In genomic region chr7:25406468-25406867, GRCm38 (mm10) we compare ENCODE assay signal across 30 mouse cellular contexts. TPM values are rescaled to one million over a fixed set of nuclear protein-coding genes. Genes with fewer than 3 reads are reported as not detected.
DNase-seq lines count a peak whose midpoint lies in the region; ATAC-seq and TF ChIP-seq lines count a peak whose summit lies in the region.
"Had no signal": no experiment of that assay in that cellular context is flagged by ENCODE, and none has a peak within 500 bp of the region (broad histone marks: within the 10 kb centered on the region; RNA-seq: fewer than 3 reads in every experiment).

No protein-coding gene starts in this region.

- no peak for TF ChIP-seq POLR2A in myocyte (IDR thresholded peaks at IDR 0.05; ENCODE audit: insufficient read length, low read depth)

- H3K79me2 ChIP-seq in myocyte (ENCODE audit: control insufficient read depth, insufficient read depth): no peaks in the 10 kb centered on the region

- H3K4me2 ChIP-seq in myocyte (ENCODE audit: low read depth): no peak overlapping the region
- H3K4me2 ChIP-seq: embryonic facial prominence, embryonic 12.5 days; forebrain, embryonic 12.5 days had no signal

- peak; percentile 68 for ATAC-seq in granulocyte monocyte progenitor cell, adult 5-6 weeks (replicated peaks; ENCODE audit: poor library complexity, severe bottlenecking)
- ATAC-seq: activated CD4-positive, CD25-positive, alpha-beta regulatory T cell, adult 4 months; CD4-positive, CD25-positive, alpha-beta regulatory T cell, adult 4 months; forebrain, embryonic 14.5 days; forebrain, embryonic 16.5 days; Patski had no signal

- no peak overlapping the region for H3K4me3 ChIP-seq in myocyte
- H3K4me3 ChIP-seq: embryonic facial prominence, embryonic 10.5 days; embryonic facial prominence, embryonic 12.5 days; erythroblast, embryonic 14.5 days; forebrain, embryonic 10.5 days; forebrain, embryonic 12.5 days had no signal

- peak; percentile 53 for DNase-seq in lung, postnatal 36 days
- DNase-seq in lung, postnatal 4 days: no peak
- no peak for DNase-seq in embryo, embryonic 11 days
- no peak for DNase-seq in right cerebral cortex, postnatal 4 days
- DNase-seq: adrenal gland, adult 8-10 months; B cell, adult 2 months; cerebellum, adult 11 months; cerebellum, adult 18-20 months; cerebellum, adult 8-10 months; cerebellum, adult 9-11 months; cerebellum, postnatal 14 days; cerebellum, postnatal 36 days had no signal

- no peaks in the 10 kb centered on the region for H3K27me3 ChIP-seq in myocyte (ENCODE audit: control insufficient read depth, insufficient read depth, insufficient read length)
- H3K27me3 ChIP-seq: CH12.LX; embryonic facial prominence, embryonic 12.5 days; forebrain, embryonic 12.5 days; Patski had no signal

- H3ac ChIP-seq in myocyte (ENCODE audit: control insufficient read depth, insufficient read length): no peak overlapping the region

- H3K36me3 ChIP-seq in myocyte (ENCODE audit: control insufficient read depth, insufficient read depth): no peaks in the 10 kb centered on the region
- H3K36me3 ChIP-seq: embryonic facial prominence, embryonic 10.5 days; embryonic facial prominence, embryonic 12.5 days; forebrain, embryonic 10.5 days; forebrain, embryonic 12.5 days had no signal

TF ChIP-seq in myocyte, 11 proteins besides CTCF, POLR2A, EP300 and RAD21:
- TF ChIP-seq MYOG (IDR thresholded peaks at IDR 0.05; ENCODE audit: control insufficient read depth in 1 of 3, insufficient read depth in 1 of 3, insufficient read length in 2 of 3, low read depth in 2 of 3): no peak
- TF ChIP-seq CEBPB (IDR thresholded peaks at IDR 0.05; ENCODE audit: insufficient read depth, poor library complexity, severe bottlenecking): peak; percentile 57; the same call in 1 of the 2 replicates

RNA-seq across cellular contexts. Expression of gene Cxcl17, which starts 6.2 kb away (rescaled TPM):
- total RNA-seq in granulocyte monocyte progenitor cell, adult 5-6 weeks (2014; fragmentation: Nextera tagmentation): not detected in 2 replicates
- total RNA-seq in granulocyte monocyte progenitor cell, adult 5-6 weeks (2017): not detected in 2 replicates
- polyA plus RNA-seq in myocyte (2012; fragmentation: generic; extraction: Trizol): 0.06 TPM
- total RNA-seq: adrenal gland, adult 18-20 months; adrenal gland, adult 8-10 months; adrenal gland, postnatal 14 days; adrenal gland, postnatal 36 days; CH12.LX; common myeloid progenitor, adult 5-6 weeks; G1E had no signal
- polyA plus RNA-seq: activated CD4-positive, CD25-positive, alpha-beta regulatory T cell, adult 4 months; CD4-positive, CD25-positive, alpha-beta regulatory T cell, adult 4 months; erythroblast, embryonic 14.5 days; forebrain, embryonic 14.5 days; G1E had no signal

RNA-seq across cellular contexts. Expression of gene Lipe, which starts 8.0 kb away (rescaled TPM):
- 10.7 and 27.1 TPM in 2 replicates for total RNA-seq in granulocyte monocyte progenitor cell, adult 5-6 weeks (2014; fragmentation: Nextera tagmentation)
- 6.1 and 6.2 TPM in 2 replicates for total RNA-seq in granulocyte monocyte progenitor cell, adult 5-6 weeks (2017)
- 3.8 TPM for polyA plus RNA-seq in myocyte (2012; fragmentation: generic; extraction: Trizol)

RNA-seq across cellular contexts. Expression of gene Cnfn, which starts 36.9 kb away (rescaled TPM):
- not detected in 2 replicates for total RNA-seq in granulocyte monocyte progenitor cell, adult 5-6 weeks (2014; fragmentation: Nextera tagmentation)
- not detected in 2 replicates for total RNA-seq in granulocyte monocyte progenitor cell, adult 5-6 weeks (2017)
- not detected for polyA plus RNA-seq in myocyte (2012; fragmentation: generic; extraction: Trizol)
- total RNA-seq: adrenal gland, adult 18-20 months; adrenal gland, adult 8-10 months; adrenal gland, postnatal 14 days; adrenal gland, postnatal 36 days; CH12.LX; common myeloid progenitor, adult 5-6 weeks; G1E had no signal
- polyA plus RNA-seq: activated CD4-positive, CD25-positive, alpha-beta regulatory T cell, adult 4 months; CD4-positive, CD25-positive, alpha-beta regulatory T cell, adult 4 months; embryonic facial prominence, embryonic 10.5 days; erythroblast, embryonic 14.5 days; forebrain, embryonic 10.5 days; forebrain, embryonic 12.5 days; forebrain, embryonic 14.5 days; forebrain, embryonic 16.5 days; G1E; Patski had no signal
